Mouse (Mus musculus): ENCODE measurements around the gene Ctse.

- TF ChIP-seq CTCF (IDR thresholded peaks at IDR 0.05 in 2 of 3, conservative IDR thresholded peaks at IDR 0.05 in 1 of 3; ENCODE audit: control insufficient read depth in 1 of 3, insufficient read depth in 1 of 3, low read depth in 2 of 3, low read length in 3 of 3, poor library complexity in 1 of 3, severe bottlenecking in 1 of 3) (no peak), TBP (IDR thresholded peaks at IDR 0.05; ENCODE audit: low read depth, low read length) (no peak), POLR2A (IDR thresholded peaks at IDR 0.05; ENCODE audit: control insufficient read depth in 1 of 2, insufficient read depth in 1 of 2, low read depth in 1 of 2, low read length in 2 of 2, poor library complexity in 1 of 2) (no peak), MAZ (IDR thresholded peaks at IDR 0.05; ENCODE audit: low read depth, low read length) (no peak), ETS1 (IDR thresholded peaks at IDR 0.05; ENCODE audit: low read depth, low read length) (no peak), CHD1 (IDR thresholded peaks at IDR 0.05; ENCODE audit: low read depth, low read length) (no peak), POLR2AphosphoS5 (IDR thresholded peaks at IDR 0.05; ENCODE audit: borderline replicate concordance, low read depth, low read length) (no peak), UBTF (IDR thresholded peaks at IDR 0.05; ENCODE audit: borderline replicate concordance, insufficient read depth, low read depth, low read length) (no peak), HCFC1 (IDR thresholded peaks at IDR 0.05; ENCODE audit: low read depth, low read length) (no peak), ZNF384 (IDR thresholded peaks at IDR 0.05; ENCODE audit: low read depth, low read length) (no peak)
These were observed 23.5 kb upstream of the Ctse start for GRCm38 (mm10) chr1:131614641-131615040.

Data from MEL (cell line).